Mouse (Mus musculus): ENCODE measurements at regions not wholly inside any gene's neighbourhood (a gene's known extent, or its start where the extent isn't known, plus 50 kb on each side); places are given as distances from the start of the nearest gene placed in this dataset.

GRCm38 (mm10) chrX:111052943-111053342, 57.3 kb upstream of the Cylc1 start:
- Histone ChIP-seq H3K27ac (ENCODE audit: low read depth, low read length) (no peak overlapping the region), H3K4me2 (ENCODE audit: low read depth, low read length) (no peak overlapping the region), H3K27me3 (ENCODE audit: control insufficient read depth, insufficient read depth, low read length) (no peaks in the 10 kb centered on the region), H3K4me3 (ENCODE audit: low read depth, low read length) (no peak overlapping the region), H3K9me3 (ENCODE audit: control insufficient read depth, low read length) (no peaks in the 10 kb centered on the region), H3K9ac (replicated peaks; ENCODE audit: low read depth, low read length) (no peak overlapping the region), H3K4me1 (ENCODE audit: control insufficient read depth, insufficient read depth, low read length) (no peaks in the 10 kb centered on the region), H3K36me3 (ENCODE audit: control insufficient read depth, insufficient read depth, low read length) (no peaks in the 10 kb centered on the region)
- WGBS, result 26% methylated on average over 3 of the region's 3 CpGs
- 0 out of 2 replicates have a peak, but pooled peaks have one; percentile 28 for ATAC-seq (ENCODE audit: low read depth)

All from neural tube, embryonic 14.5 days (tissue).